Mouse (Mus musculus): ENCODE results near the gene Prkce.

- TF ChIP-seq CTCF (IDR thresholded peaks at IDR 0.05; ENCODE audit: low read depth) (no peak), EP300 (IDR thresholded peaks at IDR 0.05; ENCODE audit: low read depth) (no peak)
Measured at GRCm38 (mm10) chr17:86633131-86633530, 465.5 kb downstream of the Prkce start.
